Mouse (Mus musculus) fat pad, adult 2 months (tissue): Measurements from ENCODE around the gene Gm36028.

Source experiments
- DNase-seq: peaks from one replicate; pipeline ENCODE4 v3.0.0-alpha.2; 2011; ENCODE audit warnings: low read depth, low spot score; ENCODE audit errors: extremely low read depth

Gene Gm36028

DNA sequence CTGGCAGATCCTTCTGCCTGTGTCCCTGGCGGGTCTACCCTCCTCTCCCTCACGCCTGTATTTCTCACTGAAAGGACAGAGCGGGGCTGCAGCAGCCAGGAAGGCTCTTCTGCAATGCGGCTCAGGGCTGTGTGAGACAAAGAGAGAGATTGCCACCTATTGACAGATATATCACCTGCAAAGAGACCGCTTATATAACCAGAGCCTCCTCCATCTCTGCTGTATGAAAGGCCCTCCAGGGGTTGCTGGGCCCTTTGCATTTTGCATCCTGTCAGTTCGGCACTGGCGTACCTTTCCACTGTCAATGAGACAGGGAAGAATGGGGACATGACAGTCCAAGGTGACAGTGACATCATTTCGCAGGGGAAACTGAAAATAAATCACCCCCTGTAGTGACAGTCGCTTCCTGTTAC, 48.5 kb downstream of the Gm36028 start:
- no peak for DNase-seq

DNA sequence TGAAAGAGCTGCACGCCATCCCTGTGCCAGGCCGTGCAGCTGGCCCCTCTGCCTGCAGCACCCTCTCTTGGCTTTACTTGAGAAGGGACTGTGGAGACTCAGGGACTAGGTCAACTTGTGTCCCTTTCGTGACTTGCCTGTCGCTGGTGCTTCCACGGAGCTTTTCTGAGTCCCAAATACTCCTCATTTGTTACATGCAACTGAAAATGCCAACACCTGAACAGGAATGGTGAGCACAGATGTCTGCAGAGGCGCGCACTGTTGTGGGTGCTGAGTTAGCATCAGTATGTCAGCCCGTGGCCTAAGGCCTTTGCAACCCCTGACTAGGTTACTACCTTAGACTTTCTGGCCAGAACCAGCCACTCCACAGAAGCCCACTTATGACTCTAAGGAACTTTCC, 49.1 kb downstream of the Gm36028 start:
- no peak for DNase-seq

DNA sequence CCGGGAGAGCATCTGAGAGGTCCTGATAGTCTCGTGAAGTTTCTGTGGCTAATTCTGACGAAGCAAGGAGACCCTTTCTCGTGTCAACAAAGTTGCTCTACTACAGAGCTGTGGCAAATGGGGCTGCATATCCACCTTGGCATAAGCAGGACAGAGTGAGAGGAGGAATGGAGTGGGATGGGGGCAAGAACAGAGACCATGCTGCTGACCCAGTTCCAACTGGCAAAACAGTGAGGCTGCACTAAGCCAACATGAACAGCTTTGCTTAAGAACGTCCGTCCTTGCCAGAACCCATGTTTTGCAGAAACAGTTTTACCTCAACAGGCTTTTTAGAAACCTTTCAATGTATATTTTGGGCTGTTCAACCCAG, 51.3 kb downstream of the Gm36028 start:
- DNase-seq = no peak

DNA sequence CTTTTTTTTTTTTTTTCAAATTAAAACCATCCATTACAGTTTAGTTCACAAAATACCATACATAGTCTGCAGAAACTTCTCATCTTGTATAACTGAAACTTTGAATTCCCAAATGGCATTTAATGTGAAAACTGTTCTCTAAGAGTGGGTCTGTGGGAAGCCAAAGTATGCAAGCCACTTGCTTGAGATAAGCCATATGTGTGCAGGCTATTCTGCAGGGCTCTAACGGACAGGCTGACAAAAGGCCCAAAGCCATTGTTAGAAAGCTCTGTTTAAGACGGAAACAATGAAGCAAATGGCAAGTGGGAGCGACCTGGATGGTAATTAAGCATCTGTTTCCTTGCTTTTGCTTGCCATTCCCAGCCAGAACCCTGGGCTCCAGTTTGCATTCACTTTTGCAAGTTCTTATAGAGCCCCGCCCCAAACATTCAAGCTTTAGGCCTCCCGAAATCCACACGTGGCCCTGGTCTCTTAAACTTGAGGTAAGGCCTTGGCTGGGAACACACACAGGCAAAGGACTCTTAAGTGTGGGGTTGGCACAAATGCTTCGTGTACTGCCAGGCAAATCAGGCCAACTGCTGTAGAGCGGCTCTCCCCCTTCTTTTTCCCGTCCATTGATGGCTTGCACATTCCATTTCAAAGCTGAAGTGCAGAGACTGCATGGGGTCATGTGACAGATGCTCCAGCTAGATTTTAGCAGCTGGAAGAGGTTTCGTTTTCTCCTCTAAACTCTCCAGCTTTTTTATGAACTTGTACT, 51.9 kb downstream of the Gm36028 start:
- DNase-seq = no peak

DNA sequence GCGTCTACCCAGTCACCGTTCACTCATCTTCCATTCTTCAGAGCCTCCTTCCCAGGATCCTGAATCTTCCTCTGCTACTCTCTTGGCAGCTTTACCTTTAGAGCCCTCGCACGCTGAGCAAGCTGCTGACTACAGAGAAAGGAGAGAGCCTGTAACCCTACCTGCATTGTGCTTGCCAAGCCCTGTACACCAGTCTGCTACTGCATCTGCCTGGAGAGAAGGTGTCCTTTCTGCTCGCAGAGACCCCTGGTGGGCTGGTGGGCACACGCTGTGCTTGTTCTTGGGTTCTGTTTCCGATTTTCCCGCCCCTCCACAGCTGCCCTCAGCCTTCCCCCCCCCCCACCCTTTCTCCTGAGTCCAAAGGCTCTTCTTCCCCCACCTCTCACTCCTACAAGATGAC, 53.7 kb downstream of the Gm36028 start:
- DNase-seq = no peak

DNA sequence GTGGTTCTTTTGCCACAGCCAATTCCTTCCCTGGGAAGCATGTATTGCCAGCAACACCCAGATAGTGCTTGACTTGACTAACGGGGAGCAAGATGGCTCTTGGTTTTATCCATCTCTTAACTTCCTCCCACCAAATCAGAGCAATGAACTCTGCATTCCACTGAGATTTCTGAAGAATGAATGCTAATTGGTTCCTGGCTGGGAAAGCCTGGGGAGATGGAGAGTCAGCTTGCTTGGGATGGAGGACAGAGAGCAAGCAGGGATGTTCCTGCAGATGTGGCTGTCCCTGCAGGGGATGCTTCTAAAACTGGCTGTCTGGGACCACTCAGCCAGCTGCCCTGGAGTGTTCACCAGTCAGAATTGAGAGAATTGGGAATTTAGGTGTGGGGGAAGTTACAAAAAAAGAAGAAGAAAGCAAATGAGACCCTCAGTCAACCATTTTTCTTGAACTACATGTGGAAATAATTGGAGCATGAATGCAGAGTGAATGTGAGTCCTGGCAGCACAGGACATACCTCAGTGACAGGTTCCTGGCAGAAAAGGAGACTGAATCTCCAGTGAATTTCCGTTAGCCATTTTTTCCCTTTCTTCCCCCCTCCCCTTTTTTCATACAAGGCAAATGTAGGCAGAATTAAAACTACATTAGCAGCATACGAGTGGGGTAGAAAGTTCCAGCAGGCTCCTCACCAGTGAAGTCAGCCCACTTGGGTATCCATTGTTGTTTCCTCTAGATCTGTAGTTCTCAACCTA, 55.0 kb downstream of the Gm36028 start:
- DNase-seq = no peak

DNA sequence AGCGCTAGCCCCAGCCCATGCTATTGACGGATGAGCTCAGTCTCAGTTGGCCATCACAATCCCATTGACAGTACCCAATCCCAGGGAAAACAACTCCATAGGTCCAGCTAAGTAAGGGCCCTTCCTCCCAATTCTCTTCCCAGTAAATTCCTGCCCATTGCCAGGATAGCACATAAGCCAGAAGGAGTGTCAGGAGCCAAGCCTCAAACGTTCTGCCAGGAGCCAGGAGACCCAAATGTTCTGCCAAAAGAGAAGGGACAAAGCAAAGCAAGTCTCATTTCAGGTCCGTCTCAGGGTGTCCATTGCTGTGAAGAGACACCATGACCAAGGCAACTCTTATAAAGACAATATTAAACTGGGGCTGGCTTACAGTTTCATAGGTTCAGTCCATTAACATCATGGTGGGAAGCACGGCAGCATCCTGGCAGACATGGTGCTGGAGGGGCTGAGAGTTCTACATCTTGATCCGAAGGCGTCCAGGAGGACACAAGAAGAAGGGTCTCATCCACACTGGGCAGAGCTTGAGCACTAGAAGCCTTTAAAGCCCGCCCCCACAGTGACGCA, 57.5 kb downstream of the Gm36028 start:
- no peak for DNase-seq

DNA sequence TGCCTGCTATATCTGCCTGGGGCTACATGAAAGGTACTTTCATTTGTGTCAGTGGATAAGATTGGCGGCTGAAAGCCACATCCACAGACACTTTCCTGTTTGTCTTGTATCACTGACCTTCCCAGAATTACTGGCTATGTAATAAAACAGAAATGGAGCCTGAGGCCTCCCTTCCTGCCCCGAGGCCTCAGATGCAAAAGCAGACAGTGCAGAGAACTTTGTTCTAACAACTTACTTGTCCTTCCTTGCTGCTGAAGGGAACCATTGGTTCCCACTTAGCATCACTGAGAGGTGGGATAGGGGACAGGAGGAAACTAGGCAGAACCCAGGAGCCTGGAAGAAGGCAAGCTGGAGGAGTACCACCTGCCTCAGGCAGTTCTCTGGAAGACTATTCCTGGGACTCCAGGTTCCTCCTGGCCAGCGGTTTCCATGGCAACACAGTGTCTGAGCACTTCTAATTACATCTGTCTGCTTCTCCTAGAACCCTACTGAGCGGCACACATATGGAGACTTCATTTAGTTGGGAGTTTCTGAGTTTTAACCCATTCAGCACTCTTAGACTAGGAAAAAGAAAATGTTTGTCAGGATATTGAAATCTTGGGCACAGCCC, 58.2 kb downstream of the Gm36028 start:
- DNase-seq = no peak

DNA sequence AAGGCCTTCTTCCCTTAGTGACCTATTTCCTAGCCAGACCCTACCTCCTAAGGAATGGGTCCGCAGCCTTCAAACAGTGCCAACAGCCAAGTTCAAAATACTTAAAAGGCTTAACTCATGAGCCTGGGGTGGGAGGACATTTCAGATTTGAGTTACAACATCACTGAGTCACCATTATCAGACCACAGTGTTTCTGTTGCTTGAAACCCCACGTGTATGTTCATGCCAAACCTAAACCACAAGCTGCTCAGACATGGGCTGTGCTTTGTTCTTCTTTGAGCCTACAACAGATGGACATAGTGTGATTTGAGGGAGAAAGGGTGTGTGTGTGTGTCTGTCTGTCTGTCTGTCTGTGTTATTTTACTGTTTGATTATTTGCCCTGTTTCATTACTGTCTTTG, 59.8 kb downstream of the Gm36028 start:
- DNase-seq = no peak
